Mouse (Mus musculus) testis, adult 2 months (tissue): ENCODE data around the gene Gnai2.

Experiments used
- CTCF ChIP-seq: fragments of 200-500 bp; IDR thresholded peaks from 2 replicates; pipeline ENCODE4 v1.5.1; 2012; ENCODE audit warnings: low read depth, mild to moderate bottlenecking, inconsistent platforms, low read length, moderate library complexity; ENCODE audit not compliant: control insufficient read depth, insufficient read depth, insufficient replicate concordance
- POLR2A ChIP-seq: fragments of 200-500 bp; IDR thresholded peaks from 2 replicates; pipeline ENCODE4 v1.6.1; 2012; ENCODE audit warnings: low read depth, mild to moderate bottlenecking, inconsistent platforms, low read length, moderate library complexity; ENCODE audit not compliant: control insufficient read depth

DNA sequence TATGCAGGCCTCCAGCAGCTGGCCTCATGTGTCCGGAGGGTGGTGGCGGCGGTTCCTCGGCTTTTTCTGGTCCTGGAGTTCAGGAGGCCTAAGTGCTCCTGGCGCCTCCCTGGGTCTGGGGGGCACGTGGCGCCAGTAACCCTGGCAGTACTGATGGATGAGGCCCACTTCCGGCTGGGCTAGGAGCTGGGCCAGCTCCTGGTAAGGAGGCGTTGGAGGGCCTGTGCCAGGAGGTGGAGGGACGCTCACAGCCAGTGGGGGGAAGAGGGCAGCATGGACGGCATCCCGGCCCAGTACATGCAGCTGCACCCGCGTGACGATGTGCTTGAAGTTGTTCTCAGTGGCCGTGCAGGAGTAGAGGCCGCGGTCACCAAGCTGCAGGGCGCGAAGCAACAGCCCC is 47.2 kb upstream of the Gnai2 start:
- TF ChIP-seq CTCF: no peak
- no peak for TF ChIP-seq POLR2A
